28 mouse cellular contexts compared by ENCODE assay signal in genomic region chr7:128642386-128642785, GRCm38 (mm10). TPM values are rescaled to one million over a fixed set of nuclear protein-coding genes. Genes with fewer than 3 reads are reported as not detected.
DNase-seq lines count a peak whose midpoint lies in the region; ATAC-seq and TF ChIP-seq lines count a peak whose summit lies in the region.
"Had no signal": no experiment of that assay in that cellular context is flagged by ENCODE, and none has a peak within 500 bp of the region (broad histone marks: within the 10 kb centered on the region; RNA-seq: fewer than 3 reads in every experiment).

No protein-coding gene starts in this region.

- no peaks in the 10 kb centered on the region for H3K27me3 ChIP-seq in hindbrain, embryonic 12.5 days
- H3K27me3 ChIP-seq: embryonic facial prominence, embryonic 15.5 days; forebrain, embryonic 12.5 days; heart, embryonic 12.5 days; hindbrain, embryonic 15.5 days; limb, embryonic 13.5 days; lung, embryonic 15.5 days; megakaryocyte, embryonic 14.5 days; midbrain, embryonic 12.5 days had no signal

- H3K4me3 ChIP-seq in layer of hippocampus, adult 2 months: no peak overlapping the region
- H3K4me3 ChIP-seq in hindbrain, embryonic 12.5 days: no peak overlapping the region
- H3K4me3 ChIP-seq: embryonic facial prominence, embryonic 10.5 days; embryonic facial prominence, embryonic 15.5 days; forebrain, embryonic 12.5 days; heart, embryonic 12.5 days; hindbrain, embryonic 15.5 days; limb, embryonic 13.5 days; lung, embryonic 15.5 days; megakaryocyte, embryonic 14.5 days; midbrain, embryonic 12.5 days had no signal

- peak; percentile 64 for DNase-seq in cerebellum, adult 11-12 months
- no peak for DNase-seq in layer of hippocampus, adult 2 months (ENCODE audit: low spot score in 2 of 2)
- DNase-seq in layer of hippocampus, adult 11-12 months (ENCODE audit: low spot score): no peak
- DNase-seq in cerebellum, adult 8-10 months: peak; percentile 42
- peak; percentile 58 to 64 for DNase-seq in cerebellum, postnatal 25 days
- DNase-seq in urinary bladder, postnatal 36 days (ENCODE audit: low spot score in 2 of 2): no peak
- DNase-seq: adrenal gland, postnatal 14 days; gastrocnemius, postnatal 14 days; heart, adult 18-20 months; heart, postnatal 4 days; kidney, adult 8-10 months; kidney, postnatal 14 days; lung, postnatal 36 days; spleen, adult 18-20 months; thymus, postnatal 25 days had no signal

- no peak; the same call in 1 of the 2 replicates for ATAC-seq in cerebellum, adult (ENCODE audit: insufficient number of reproducible peaks, low FRiP score, low TSS enrichment)
- no peak for ATAC-seq in hindbrain, embryonic 12.5 days (ENCODE audit: low FRiP score)
- ATAC-seq: inflammation-experienced regulatory T-cells, adult 6 months had no signal

- no peak overlapping the region for H3K9ac ChIP-seq in hindbrain, embryonic 12.5 days
- H3K9ac ChIP-seq: embryonic facial prominence, embryonic 15.5 days; forebrain, embryonic 12.5 days; heart, embryonic 12.5 days; hindbrain, embryonic 15.5 days; limb, embryonic 13.5 days; lung, embryonic 15.5 days; midbrain, embryonic 12.5 days had no signal

- H3K9me3 ChIP-seq in hindbrain, embryonic 12.5 days (replicated peaks): no peaks in the 10 kb centered on the region
- H3K9me3 ChIP-seq: embryonic facial prominence, embryonic 10.5 days; embryonic facial prominence, embryonic 15.5 days; forebrain, embryonic 12.5 days; hindbrain, embryonic 15.5 days; limb, embryonic 13.5 days; lung, embryonic 15.5 days; megakaryocyte, embryonic 14.5 days; midbrain, embryonic 12.5 days had no signal

- H3K27ac ChIP-seq in layer of hippocampus, adult 2 months: peak overlapping the region; percentile 87; the same call in 1 of the 2 replicates
- no peak overlapping the region for H3K27ac ChIP-seq in hindbrain, embryonic 12.5 days
- H3K27ac ChIP-seq: embryonic facial prominence, embryonic 10.5 days; embryonic facial prominence, embryonic 15.5 days; forebrain, embryonic 12.5 days; hindbrain, embryonic 15.5 days; limb, embryonic 13.5 days; lung, embryonic 15.5 days; midbrain, embryonic 12.5 days had no signal

- 71% methylated on average over 5 of the region's 5 CpGs for WGBS in hindbrain, embryonic 12.5 days

- no peak overlapping the region for H3K4me2 ChIP-seq in hindbrain, embryonic 12.5 days (replicated peaks)
- H3K4me2 ChIP-seq: embryonic facial prominence, embryonic 15.5 days; forebrain, embryonic 12.5 days; heart, embryonic 12.5 days; hindbrain, embryonic 15.5 days; limb, embryonic 13.5 days; liver, embryonic 11.5 days; lung, embryonic 15.5 days; midbrain, embryonic 12.5 days had no signal

- no peaks in the 10 kb centered on the region for H3K4me1 ChIP-seq in hindbrain, embryonic 12.5 days
- H3K4me1 ChIP-seq: embryonic facial prominence, embryonic 10.5 days; embryonic facial prominence, embryonic 15.5 days; heart, embryonic 12.5 days; hindbrain, embryonic 15.5 days; lung, embryonic 15.5 days had no signal

- no peak for TF ChIP-seq CTCF in layer of hippocampus, adult 2 months (conservative IDR thresholded peaks at IDR 0.05)

- H3K36me3 ChIP-seq in hindbrain, embryonic 12.5 days: no peaks in the 10 kb centered on the region
- H3K36me3 ChIP-seq: embryonic facial prominence, embryonic 10.5 days; embryonic facial prominence, embryonic 15.5 days; forebrain, embryonic 12.5 days; hindbrain, embryonic 15.5 days; lung, embryonic 15.5 days; midbrain, embryonic 12.5 days had no signal

RNA-seq across cellular contexts. Expression of gene Inpp5f, which starts 31.3 kb away (rescaled TPM):
- total RNA-seq in layer of hippocampus, adult 2 months (2021): 100 to 1,000 TPM; 108 to 111 TPM
- polyA plus RNA-seq in hindbrain, embryonic 12.5 days (2016; fragmentation: Nextera tagmentation; extraction: Ambion mirVana): 140 and 158 TPM in 2 replicates

Comparison
In these comparisons a context has a peak if more than half of its experiments do, and no peak if none do; other contexts are left out.
1. DNase-seq: peak in cerebellum, adult 11-12 months (single experiment), cerebellum, adult 8-10 months (single experiment) and cerebellum, postnatal 25 days (2 of 2); none in layer of hippocampus, adult 2 months (0 of 2), layer of hippocampus, adult 11-12 months (single experiment) and urinary bladder, postnatal 36 days (0 of 2).